Mouse (Mus musculus) erythroblast, embryonic 14.5 days (primary cell): ENCODE measurements around the gene Safb. TPM values are rescaled to one million over a fixed set of nuclear protein-coding genes. Genes with fewer than 3 reads are reported as not detected.

Source experiments
- H3K27me3 ChIP-seq: 2 replicates; pipeline ENCODE4 v1.6.1; 2012; ENCODE audit warnings: inconsistent platforms; ENCODE audit not compliant: control insufficient read depth
- H3K36me3 ChIP-seq: 2 replicates; pipeline ENCODE4 v1.6.1; 2012; ENCODE audit warnings: mild to moderate bottlenecking, inconsistent platforms; ENCODE audit not compliant: control insufficient read depth
- H3K4me1 ChIP-seq: 2 replicates; pipeline ENCODE4 v1.6.1; 2012; ENCODE audit warnings: inconsistent platforms; ENCODE audit not compliant: control insufficient read depth
- H3K4me3 ChIP-seq: replicated peaks from 2 replicates; pipeline ENCODE3; 2012; ENCODE audit warnings: moderate library complexity, mild to moderate bottlenecking, inconsistent platforms
- H3K9me3 ChIP-seq: 2 replicates; pipeline ENCODE4 v1.6.1; 2012; ENCODE audit warnings: low read length, inconsistent platforms, mixed read lengths; ENCODE audit not compliant: control insufficient read depth
- GATA1 ChIP-seq: IDR thresholded peaks from 2 replicates; pipeline ENCODE4 v1.6.1; 2012; ENCODE audit warnings: low read length, inconsistent platforms, mixed read lengths
- TAL1 ChIP-seq: IDR thresholded peaks from 3 replicates; pipeline ENCODE4 v1.6.1; 2012; ENCODE audit warnings: low read length, inconsistent platforms, mixed read lengths
- polyA plus RNA-seq: library from polyadenylated mRNA; stranded (reverse); fragments of >175 nt; gene quantifications from 2 replicates; pipeline ENCODE4 v1.2.3, GENCODE M21; 2012

Safb gene
- polyA plus RNA-seq: 27.9 and 29.6 TPM in 2 replicates

GRCm38 (mm10) chr17:56584257-56585130, at the start of gene Safb, which contains the start of gene Safb2:
Safb (plus strand) TSS chr17:56584825.
Safb2 (minus strand) TSS chr17:56584585.
- peaks cover 71% of the 10 kb centered on the region for H3K4me1 ChIP-seq
- H3K27me3 ChIP-seq: no peaks in the 10 kb centered on the region
- peak within 1 kb of the TSS; percentile 99 for H3K4me3 ChIP-seq
- peaks cover 76% of the 10 kb centered on the region for H3K36me3 ChIP-seq
- TF ChIP-seq TAL1 (no peak), GATA1 (no peak)
- no peaks in the 10 kb centered on the region for H3K9me3 ChIP-seq

- H3K36me3 ChIP-seq: no peaks in the 10 kb centered on the region
- H3K9me3 ChIP-seq: no peaks in the 10 kb centered on the region; the same call in 1 of the 2 replicates
- H3K4me3 ChIP-seq: no peak overlapping the region
- no peak for TF ChIP-seq TAL1
- no peak for TF ChIP-seq GATA1
- H3K4me1 ChIP-seq: peaks cover 3% of the 10 kb centered on the region
- H3K27me3 ChIP-seq: no peaks in the 10 kb centered on the region
Observed at GRCm38 (mm10) chr17:56536192-56536591, 48.4 kb upstream of the Safb start.

- H3K27me3 ChIP-seq: no peaks in the 10 kb centered on the region
- H3K4me3 ChIP-seq: no peak overlapping the region
- H3K9me3 ChIP-seq: no peaks in the 10 kb centered on the region; the same call in 1 of the 2 replicates
- no peaks in the 10 kb centered on the region for H3K36me3 ChIP-seq
- peaks cover 3% of the 10 kb centered on the region for H3K4me1 ChIP-seq
- TF ChIP-seq GATA1: no peak
- TF ChIP-seq TAL1: no peak
Observed at GRCm38 (mm10) chr17:56536874-56537273, 47.8 kb upstream of the Safb start.

- Histone ChIP-seq H3K4me3 (no peak overlapping the region), H3K4me1 (peaks cover 3% of the 10 kb centered on the region), H3K27me3 (no peaks in the 10 kb centered on the region; the same call in 1 of the 2 replicates), H3K9me3 (no peaks in the 10 kb centered on the region), H3K36me3 (no peaks in the 10 kb centered on the region)
- no peak for TF ChIP-seq TAL1
- no peak for TF ChIP-seq GATA1
Observed at GRCm38 (mm10) chr17:56537912-56538311, 46.7 kb upstream of the Safb start.

- Histone ChIP-seq H3K27me3 (no peaks in the 10 kb centered on the region; the same call in 1 of the 2 replicates), H3K9me3 (no peaks in the 10 kb centered on the region), H3K36me3 (no peaks in the 10 kb centered on the region), H3K4me3 (no peak overlapping the region), H3K4me1 (peaks cover 3% of the 10 kb centered on the region)
- TF ChIP-seq TAL1 (no peak), GATA1 (no peak)
Observed at GRCm38 (mm10) chr17:56540562-56540975, 44.1 kb upstream of the Safb start.

GRCm38 (mm10) chr17:56542736-56543135, 41.9 kb upstream of the Safb start:
- TF ChIP-seq GATA1 (no peak), TAL1 (no peak)
- Histone ChIP-seq H3K36me3 (no peaks in the 10 kb centered on the region), H3K4me1 (peaks cover 11% of the 10 kb centered on the region), H3K4me3 (no peak overlapping the region), H3K9me3 (no peaks in the 10 kb centered on the region), H3K27me3 (no peaks in the 10 kb centered on the region; the same call in 1 of the 2 replicates)

GRCm38 (mm10) chr17:56543684-56544224, 40.9 kb upstream of the Safb start:
- H3K4me1 ChIP-seq: peaks cover 11% of the 10 kb centered on the region
- TF ChIP-seq GATA1 (no peak), TAL1 (no peak)
- H3K27me3 ChIP-seq: no peaks in the 10 kb centered on the region; the same call in 1 of the 2 replicates
- H3K4me3 ChIP-seq: no peak overlapping the region
- H3K9me3 ChIP-seq: no peaks in the 10 kb centered on the region
- H3K36me3 ChIP-seq: no peaks in the 10 kb centered on the region

GRCm38 (mm10) chr17:56544699-56545387, 39.8 kb upstream of the Safb start:
- H3K27me3 ChIP-seq: no peaks in the 10 kb centered on the region; the same call in 1 of the 2 replicates
- no peaks in the 10 kb centered on the region for H3K9me3 ChIP-seq
- no peak overlapping the region for H3K4me3 ChIP-seq
- no peak for TF ChIP-seq GATA1
- TF ChIP-seq TAL1: no peak
- H3K4me1 ChIP-seq: peaks cover 11% of the 10 kb centered on the region
- no peaks in the 10 kb centered on the region for H3K36me3 ChIP-seq

GRCm38 (mm10) chr17:56545945-56546344, 38.7 kb upstream of the Safb start:
- TF ChIP-seq TAL1 (no peak), GATA1 (no peak)
- H3K9me3 ChIP-seq: no peaks in the 10 kb centered on the region
- H3K4me1 ChIP-seq: peaks cover 8% of the 10 kb centered on the region
- no peaks in the 10 kb centered on the region for H3K36me3 ChIP-seq
- no peak overlapping the region for H3K4me3 ChIP-seq
- no peaks in the 10 kb centered on the region; the same call in 1 of the 2 replicates for H3K27me3 ChIP-seq
